Mouse (Mus musculus) lung, embryonic 16.5 days (tissue): ENCODE data around the gene Cdh4. TPM values are rescaled to one million over a fixed set of nuclear protein-coding genes. Genes with fewer than 3 reads are reported as not detected.

Experiments
- ATAC-seq: fragments of 200-750 bp; cut with Nextera tagmentation; 2 replicates; pipeline ENCODE4 v1.8.0; 2017; ENCODE audit warnings: low read depth, mild to moderate bottlenecking, moderate library complexity
- H3K27ac ChIP-seq: fragments of 300-500 bp; sonication (generic); 2 replicates; pipeline ENCODE4 v1.5.1; 2014; ENCODE audit warnings: mild to moderate bottlenecking, control low read depth, low read length
- H3K27me3 ChIP-seq: fragments of 300-500 bp; sonication (generic); 2 replicates; pipeline ENCODE4 v1.6.1; 2014; ENCODE audit warnings: low read depth, low read length, mixed read lengths; ENCODE audit not compliant: control insufficient read depth, insufficient read depth
- H3K36me3 ChIP-seq: fragments of 300-500 bp; sonication (generic); 2 replicates; pipeline ENCODE4 v1.6.1; 2014; ENCODE audit warnings: low read length; ENCODE audit not compliant: control insufficient read depth, insufficient read depth
- H3K4me1 ChIP-seq: fragments of 300-500 bp; sonication (generic); replicated peaks from 2 replicates; pipeline ENCODE4 v1.6.1; 2014; ENCODE audit warnings: low read length, mixed read lengths; ENCODE audit not compliant: control insufficient read depth, insufficient read depth
- H3K4me2 ChIP-seq: fragments of 300-500 bp; sonication (generic); 2 replicates; pipeline ENCODE4 v1.6.1; 2014; ENCODE audit warnings: low read depth, low read length, control low read depth
- H3K4me3 ChIP-seq: fragments of 300-500 bp; sonication (generic); 2 replicates; pipeline ENCODE4 v1.5.1; 2014; ENCODE audit warnings: mild to moderate bottlenecking, low read length, control low read depth
- H3K9ac ChIP-seq: fragments of 300-500 bp; sonication (generic); 2 replicates; pipeline ENCODE4 v1.6.1; 2014; ENCODE audit warnings: low read length, control low read depth
- H3K9me3 ChIP-seq: fragments of 300-500 bp; sonication (generic); 2 replicates; pipeline ENCODE4 v1.6.1; 2016; ENCODE audit warnings: low read length; ENCODE audit not compliant: control insufficient read depth
- WGBS: fragments of 180-500 bp; shearing (Covaris S2); extraction: QIAGEN DNeasy Blood & Tissue Kit; methylation state at CpG from one replicate; pipeline ENCODE4 v1.1.7; 2014; 5-methylcytosine and 5-hydroxymethylcytosine counted together
- polyA plus RNA-seq: library from polyadenylated mRNA; unstranded; fragments of >200 nt; fragmentation: Nextera tagmentation; extraction: Ambion mirVana; gene quantifications from 2 replicates; pipeline ENCODE4 v1.2.1, GENCODE M21; 2015

The Cdh4 gene
- polyA plus RNA-seq, 1 experiment from 2014 or later, result 7.0 TPM

- no peaks in the 10 kb centered on the region for H3K36me3 ChIP-seq
- H3K27ac ChIP-seq, result no peak overlapping the region
- no peak overlapping the region for H3K4me2 ChIP-seq
- H3K9me3 ChIP-seq, result no peaks in the 10 kb centered on the region
- no peaks in the 10 kb centered on the region for H3K27me3 ChIP-seq
- WGBS, result 26% methylated on average over 12 of the region's 12 CpGs
- no peaks in the 10 kb centered on the region for H3K4me1 ChIP-seq
- H3K4me3 ChIP-seq, result no peak overlapping the region
- ATAC-seq, result peak; percentile 65
- no peak overlapping the region for H3K9ac ChIP-seq
Observed at GRCm38 (mm10) chr2:179687243-179687681, 245.0 kb downstream of the Cdh4 start.

GRCm38 (mm10) chr2:179688976-179689375 is 246.7 kb downstream of the Cdh4 start:
- no peak overlapping the region for H3K4me2 ChIP-seq
- H3K9ac ChIP-seq, result no peak overlapping the region
- no peaks in the 10 kb centered on the region for H3K9me3 ChIP-seq
- no peaks in the 10 kb centered on the region for H3K36me3 ChIP-seq
- no peak for ATAC-seq
- no peaks in the 10 kb centered on the region for H3K27me3 ChIP-seq
- 68% methylated on average over 5 of the region's 5 CpGs for WGBS
- H3K27ac ChIP-seq, result no peak overlapping the region
- no peaks in the 10 kb centered on the region for H3K4me1 ChIP-seq
- no peak overlapping the region for H3K4me3 ChIP-seq

GRCm38 (mm10) chr2:179689761-179690160 is 247.5 kb downstream of the Cdh4 start:
- Histone ChIP-seq H3K27me3 (no peaks in the 10 kb centered on the region), H3K4me1 (no peaks in the 10 kb centered on the region), H3K27ac (no peak overlapping the region), H3K36me3 (no peaks in the 10 kb centered on the region), H3K9ac (no peak overlapping the region), H3K4me2 (no peak overlapping the region), H3K9me3 (no peaks in the 10 kb centered on the region), H3K4me3 (no peak overlapping the region)
- no peak for ATAC-seq
- 38% methylated on average over 3 of the region's 3 CpGs for WGBS

- ATAC-seq, result peak; percentile 53
- no peak overlapping the region for H3K4me3 ChIP-seq
- 24% methylated on average over 7 of the region's 7 CpGs for WGBS
Observed at GRCm38 (mm10) chr2:179690571-179690970, 248.3 kb downstream of the Cdh4 start.

GRCm38 (mm10) chr2:179694936-179695335 is 252.7 kb downstream of the Cdh4 start:
- 45% methylated on average over 9 of the region's 9 CpGs for WGBS
- H3K36me3 ChIP-seq, result no peaks in the 10 kb centered on the region
- no peak overlapping the region for H3K4me3 ChIP-seq
- no peak for ATAC-seq
- no peak overlapping the region for H3K4me2 ChIP-seq
- no peak overlapping the region for H3K9ac ChIP-seq
- H3K27me3 ChIP-seq, result no peaks in the 10 kb centered on the region
- H3K9me3 ChIP-seq, result no peaks in the 10 kb centered on the region
- H3K4me1 ChIP-seq, result no peaks in the 10 kb centered on the region
- H3K27ac ChIP-seq, result no peak overlapping the region

More at GRCm38 (mm10) chr2:179690571-179690970, 248.3 kb downstream of the Cdh4 start:
- H3K9ac ChIP-seq, result no peak overlapping the region
- no peaks in the 10 kb centered on the region for H3K36me3 ChIP-seq
- no peaks in the 10 kb centered on the region for H3K4me1 ChIP-seq
- H3K4me2 ChIP-seq, result no peak overlapping the region
- H3K9me3 ChIP-seq, result no peaks in the 10 kb centered on the region
- H3K27ac ChIP-seq, result peak overlapping the region; percentile 12; the same call in 1 of the 2 replicates
- no peaks in the 10 kb centered on the region for H3K27me3 ChIP-seq

- no peaks in the 10 kb centered on the region for H3K27me3 ChIP-seq
- H3K36me3 ChIP-seq, result no peaks in the 10 kb centered on the region
- WGBS, result 66% methylated on average over 8 of the region's 8 CpGs
Observed at GRCm38 (mm10) chr2:179697601-179698000, 255.4 kb downstream of the Cdh4 start.

GRCm38 (mm10) chr2:179698196-179698985 is 256.2 kb downstream of the Cdh4 start:
- H3K4me3 ChIP-seq, result no peak overlapping the region
- H3K9ac ChIP-seq, result no peak overlapping the region
- H3K9me3 ChIP-seq, result no peaks in the 10 kb centered on the region
- H3K27me3 ChIP-seq, result no peaks in the 10 kb centered on the region
- peak; percentile 23; the same call in 1 of the 2 replicates for ATAC-seq
- 36% methylated on average over 12 of the region's 12 CpGs for WGBS
- no peak overlapping the region for H3K27ac ChIP-seq
- no peak overlapping the region for H3K4me2 ChIP-seq
- no peaks in the 10 kb centered on the region for H3K4me1 ChIP-seq
- no peaks in the 10 kb centered on the region for H3K36me3 ChIP-seq

More at GRCm38 (mm10) chr2:179697601-179698000, 255.4 kb downstream of the Cdh4 start:
- no peak for ATAC-seq
- H3K27ac ChIP-seq, result no peak overlapping the region
- no peak overlapping the region for H3K9ac ChIP-seq
- H3K4me3 ChIP-seq, result no peak overlapping the region
- H3K4me1 ChIP-seq, result no peaks in the 10 kb centered on the region
- no peaks in the 10 kb centered on the region for H3K9me3 ChIP-seq
- H3K4me2 ChIP-seq, result no peak overlapping the region

- no peak for ATAC-seq
- Histone ChIP-seq H3K4me3 (no peak overlapping the region), H3K4me2 (no peak overlapping the region), H3K36me3 (no peaks in the 10 kb centered on the region), H3K9me3 (no peaks in the 10 kb centered on the region), H3K27ac (no peak overlapping the region), H3K27me3 (no peaks in the 10 kb centered on the region), H3K9ac (no peak overlapping the region), H3K4me1 (no peaks in the 10 kb centered on the region)
- WGBS, result 73% methylated on average over 11 of the region's 11 CpGs
Observed at GRCm38 (mm10) chr2:179705043-179705442, 262.8 kb downstream of the Cdh4 start.

- Histone ChIP-seq H3K4me1 (no peaks in the 10 kb centered on the region), H3K27me3 (no peaks in the 10 kb centered on the region), H3K9ac (no peak overlapping the region), H3K27ac (no peak overlapping the region), H3K36me3 (no peaks in the 10 kb centered on the region), H3K9me3 (no peaks in the 10 kb centered on the region), H3K4me3 (no peak overlapping the region), H3K4me2 (no peak overlapping the region)
- ATAC-seq, result no peak
- WGBS, result 73% methylated on average over 7 of the region's 7 CpGs
Observed at GRCm38 (mm10) chr2:179705461-179705860, 263.2 kb downstream of the Cdh4 start.
